Mouse (Mus musculus): ENCODE data around the gene Gm20517. TPM values are rescaled to one million over a fixed set of nuclear protein-coding genes. Genes with fewer than 3 reads are reported as not detected.

Gene Gm20517
- polyA plus RNA-seq, 1 experiment from 2014 or later = 2.5 TPM

- peaks cover 7% of the 10 kb centered on the region; the same call in 1 of the 2 replicates for H3K27me3 ChIP-seq
- WGBS = 33% methylated on average over 13 of the region's 13 CpGs
- peaks cover 19% of the 10 kb centered on the region for H3K4me1 ChIP-seq
- H3K36me3 ChIP-seq = 0 out of 2 replicates have a peak, but pooled peaks cover 5% of the 10 kb centered on the region
- H3K4me2 ChIP-seq (replicated peaks) = peak overlapping the region; percentile 70
- ATAC-seq (ENCODE audit: low FRiP score) = no peak
- peak overlapping the region; percentile 74 for H3K4me3 ChIP-seq
- H3K9me3 ChIP-seq (replicated peaks) = no peaks in the 10 kb centered on the region
- H3K27ac ChIP-seq = peak overlapping the region; percentile 74
- peak overlapping the region; percentile 84 for H3K9ac ChIP-seq
Measured at GRCm38 (mm10) chr17:47693671-47694441, 82.5 kb downstream of the Gm20517 start.

- no peak for ATAC-seq (ENCODE audit: low FRiP score)
- no peaks in the 10 kb centered on the region for H3K9me3 ChIP-seq (replicated peaks)
- H3K36me3 ChIP-seq = peaks cover 10% of the 10 kb centered on the region; the same call in 1 of the 2 replicates
- H3K4me2 ChIP-seq (replicated peaks) = peak within 1 kb of the TSS; percentile 70
- peak within 1 kb of the TSS; percentile 74 for H3K4me3 ChIP-seq
- peak within 1 kb of the TSS; percentile 74 for H3K27ac ChIP-seq
- H3K4me1 ChIP-seq = peaks cover 17% of the 10 kb centered on the region
- 2% methylated on average over 3 of the region's 3 CpGs for WGBS
- H3K27me3 ChIP-seq = peaks cover 7% of the 10 kb centered on the region; the same call in 1 of the 2 replicates
- peak within 1 kb of the TSS; percentile 84 for H3K9ac ChIP-seq
Measured at GRCm38 (mm10) chr17:47694442-47694502, 82.9 kb downstream of the Gm20517 start, which contains the start of gene Gm21981. TSS of gene Gm21981 (minus strand) at chr17:47694455.

- Histone ChIP-seq H3K9ac (peak within 1 kb of the TSS; percentile 84), H3K36me3 (peaks cover 14% of the 10 kb centered on the region; the same call in 1 of the 2 replicates), H3K4me1 (peaks cover 13% of the 10 kb centered on the region), H3K4me3 (peak within 1 kb of the TSS; percentile 74), H3K4me2 (replicated peaks) (peak within 1 kb of the TSS; percentile 70), H3K27ac (peak within 1 kb of the TSS; percentile 74), H3K9me3 (replicated peaks) (no peaks in the 10 kb centered on the region), H3K27me3 (peaks cover 7% of the 10 kb centered on the region; the same call in 1 of the 2 replicates)
- WGBS = under 1% methylated on average over 74 of the region's 82 CpGs
- ATAC-seq (ENCODE audit: low FRiP score) = peak; percentile 96
Measured at GRCm38 (mm10) chr17:47694503-47695336, 83.3 kb downstream of the Gm20517 start, which contains the start of gene Prickle4. TSS of gene Prickle4 (minus strand) at chr17:47694736.

DNA sequence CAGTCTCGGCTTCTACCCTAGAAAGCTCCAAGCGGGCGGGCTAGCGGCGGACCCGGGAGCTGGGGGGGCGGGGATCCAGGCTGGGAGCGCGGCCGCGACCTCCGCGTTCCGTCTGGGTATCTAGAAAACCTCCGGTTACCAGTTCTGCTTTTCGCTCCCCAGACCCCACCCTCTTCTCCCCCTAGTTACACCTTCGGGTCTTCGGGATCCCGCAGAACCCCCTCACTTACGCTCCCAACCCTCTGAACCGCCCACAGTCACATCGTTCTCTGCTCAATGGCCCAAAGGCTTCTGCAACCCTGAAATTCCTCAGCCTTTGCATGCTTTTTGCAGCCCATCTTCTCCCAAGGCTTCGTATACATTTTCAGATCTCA, 83.9 kb downstream of the Gm20517 start:
- peak overlapping the region; percentile 74; the same call in 1 of the 2 replicates for H3K27ac ChIP-seq
- peak overlapping the region; percentile 74 for H3K4me3 ChIP-seq
- H3K4me2 ChIP-seq (replicated peaks) = peak overlapping the region; percentile 70
- H3K36me3 ChIP-seq = peaks cover 20% of the 10 kb centered on the region
- H3K4me1 ChIP-seq = peaks cover 13% of the 10 kb centered on the region
- peaks cover 6% of the 10 kb centered on the region; the same call in 1 of the 2 replicates for H3K27me3 ChIP-seq
- H3K9ac ChIP-seq = peak overlapping the region; percentile 84
- WGBS = 3% methylated on average over 22 of the region's 23 CpGs
- peak; percentile 18 for ATAC-seq (ENCODE audit: low FRiP score)
- no peaks in the 10 kb centered on the region for H3K9me3 ChIP-seq (replicated peaks)

GRCm38 (mm10) chr17:47698156-47698555, 86.8 kb downstream of the Gm20517 start:
- no peak overlapping the region for H3K27ac ChIP-seq
- H3K4me2 ChIP-seq (replicated peaks) = no peak overlapping the region
- H3K36me3 ChIP-seq = peaks cover 38% of the 10 kb centered on the region
- ATAC-seq (ENCODE audit: low FRiP score) = no peak
- no peak overlapping the region for H3K9ac ChIP-seq
- 90% methylated on average over 10 of the region's 10 CpGs for WGBS
- H3K4me1 ChIP-seq = peaks cover 13% of the 10 kb centered on the region
- no peaks in the 10 kb centered on the region for H3K9me3 ChIP-seq (replicated peaks)
- peaks cover 18% of the 10 kb centered on the region for H3K27me3 ChIP-seq
- H3K4me3 ChIP-seq = no peak overlapping the region

DNA sequence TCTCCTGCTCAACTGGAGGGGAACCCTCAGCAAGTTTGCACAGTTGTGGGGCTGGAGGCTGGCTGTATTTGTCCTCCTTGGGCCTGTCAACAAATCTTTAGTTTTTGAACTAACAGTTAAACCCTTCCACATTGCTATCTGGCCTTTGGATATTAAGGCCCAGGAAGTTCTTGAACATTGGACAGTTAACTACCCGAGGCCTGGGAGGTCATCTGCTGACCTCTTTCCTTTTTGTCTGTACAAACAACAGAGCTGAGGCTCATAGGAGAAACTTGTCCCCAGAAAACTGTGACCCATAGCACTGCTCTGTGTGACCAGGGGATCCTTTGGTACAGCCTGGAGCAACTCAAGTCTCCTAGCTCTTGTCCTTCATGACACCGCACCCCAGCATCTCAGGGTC, 87.7 kb downstream of the Gm20517 start:
- no peak overlapping the region for H3K4me3 ChIP-seq
- no peak overlapping the region for H3K9ac ChIP-seq
- peaks cover 22% of the 10 kb centered on the region for H3K27me3 ChIP-seq
- H3K9me3 ChIP-seq (replicated peaks) = no peaks in the 10 kb centered on the region
- H3K4me2 ChIP-seq (replicated peaks) = no peak overlapping the region
- peaks cover 9% of the 10 kb centered on the region for H3K4me1 ChIP-seq
- H3K36me3 ChIP-seq = peaks cover 46% of the 10 kb centered on the region
- H3K27ac ChIP-seq = no peak overlapping the region
- WGBS = 74% methylated on average over 2 of the region's 2 CpGs
- no peak for ATAC-seq (ENCODE audit: low FRiP score)

DNA sequence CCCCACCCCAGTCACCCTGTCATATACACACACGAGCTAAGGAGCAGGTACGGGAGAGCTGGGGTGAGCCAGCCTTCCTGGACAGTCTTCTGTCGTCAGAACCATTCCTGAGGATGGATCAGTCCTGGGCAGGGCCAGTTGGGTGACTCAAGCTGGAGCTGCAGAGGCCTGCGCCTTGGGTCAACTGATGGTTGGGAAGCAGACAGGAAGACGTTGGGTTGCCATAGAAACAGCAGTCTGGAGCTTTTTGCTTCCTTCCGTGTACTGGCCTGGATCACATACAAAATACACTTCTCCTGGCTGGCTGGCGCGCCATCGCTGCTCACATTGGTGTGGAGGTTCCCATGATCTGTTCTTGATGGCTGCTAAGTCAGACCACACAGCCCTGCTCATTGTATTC, 90.4 kb downstream of the Gm20517 start:
- no peak overlapping the region for H3K27ac ChIP-seq
- no peak overlapping the region for H3K9ac ChIP-seq
- H3K36me3 ChIP-seq = peaks cover 46% of the 10 kb centered on the region
- H3K4me1 ChIP-seq = no peaks in the 10 kb centered on the region
- ATAC-seq (ENCODE audit: low FRiP score) = no peak
- H3K4me2 ChIP-seq (replicated peaks) = no peak overlapping the region
- 73% methylated on average over 9 of the region's 9 CpGs for WGBS
- no peaks in the 10 kb centered on the region for H3K9me3 ChIP-seq (replicated peaks)
- peaks cover 22% of the 10 kb centered on the region for H3K27me3 ChIP-seq
- H3K4me3 ChIP-seq = no peak overlapping the region

- Histone ChIP-seq H3K9me3 (replicated peaks) (no peaks in the 10 kb centered on the region), H3K36me3 (peaks cover 46% of the 10 kb centered on the region), H3K4me2 (replicated peaks) (no peak overlapping the region), H3K27me3 (peaks cover 22% of the 10 kb centered on the region), H3K27ac (no peak overlapping the region), H3K4me3 (no peak overlapping the region), H3K9ac (no peak overlapping the region), H3K4me1 (no peaks in the 10 kb centered on the region)
- WGBS = 43% methylated on average over 28 of the region's 28 CpGs
- no peak for ATAC-seq (ENCODE audit: low FRiP score)
Measured at GRCm38 (mm10) chr17:47702548-47703345, 91.4 kb downstream of the Gm20517 start.

- peaks cover 41% of the 10 kb centered on the region for H3K36me3 ChIP-seq
- no peak overlapping the region for H3K9ac ChIP-seq
- no peak for ATAC-seq (ENCODE audit: low FRiP score)
- no peak overlapping the region for H3K27ac ChIP-seq
- no peak overlapping the region for H3K4me2 ChIP-seq (replicated peaks)
- no peak overlapping the region for H3K4me3 ChIP-seq
- H3K27me3 ChIP-seq = peaks cover 22% of the 10 kb centered on the region
- WGBS = 29% methylated on average over 20 of the region's 20 CpGs
- H3K9me3 ChIP-seq (replicated peaks) = no peaks in the 10 kb centered on the region
- no peaks in the 10 kb centered on the region for H3K4me1 ChIP-seq
Measured at GRCm38 (mm10) chr17:47703556-47703955, 92.2 kb downstream of the Gm20517 start.

DNA sequence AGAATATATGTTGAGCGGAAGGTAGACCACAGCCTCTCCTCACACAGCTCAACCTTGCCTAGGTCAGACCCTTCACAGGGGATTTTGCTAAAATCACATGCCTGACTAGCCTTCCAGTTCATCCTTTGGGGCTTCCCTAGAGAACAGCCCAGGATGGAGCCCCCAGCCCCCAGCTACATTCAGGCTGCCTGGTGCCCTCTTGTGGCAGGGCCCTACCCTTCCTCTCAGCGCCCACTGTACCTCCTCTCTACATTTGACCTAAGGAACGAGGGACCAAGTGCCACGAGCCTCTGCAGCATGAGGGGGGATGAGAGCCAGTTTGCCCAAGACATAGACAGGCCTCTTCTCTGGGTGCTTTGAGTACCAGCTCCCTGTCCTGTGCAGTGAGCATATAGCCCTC, 93.3 kb downstream of the Gm20517 start:
- ATAC-seq (ENCODE audit: low FRiP score) = no peak
- Histone ChIP-seq H3K4me3 (no peak overlapping the region), H3K9ac (no peak overlapping the region), H3K9me3 (replicated peaks) (no peaks in the 10 kb centered on the region), H3K27me3 (peaks cover 22% of the 10 kb centered on the region), H3K27ac (no peak overlapping the region), H3K4me1 (no peaks in the 10 kb centered on the region), H3K4me2 (replicated peaks) (no peak overlapping the region), H3K36me3 (peaks cover 32% of the 10 kb centered on the region)
- 79% methylated on average over 4 of the region's 4 CpGs for WGBS

- 65% methylated on average over 1 of the region's 1 CpGs for WGBS
- Histone ChIP-seq H3K36me3 (peaks cover 20% of the 10 kb centered on the region; the same call in 1 of the 2 replicates), H3K4me3 (no peak overlapping the region), H3K9ac (no peak overlapping the region), H3K9me3 (replicated peaks) (no peaks in the 10 kb centered on the region), H3K4me2 (replicated peaks) (no peak overlapping the region), H3K4me1 (no peaks in the 10 kb centered on the region), H3K27me3 (peaks cover 22% of the 10 kb centered on the region), H3K27ac (no peak overlapping the region)
- ATAC-seq (ENCODE audit: low FRiP score) = no peak
Measured at GRCm38 (mm10) chr17:47706196-47706595, 94.8 kb downstream of the Gm20517 start.

- H3K36me3 ChIP-seq = 0 out of 2 replicates have a peak, but pooled peaks cover 9% of the 10 kb centered on the region
- no peaks in the 10 kb centered on the region for H3K9me3 ChIP-seq (replicated peaks)
- ATAC-seq (ENCODE audit: low FRiP score) = no peak
- no peak overlapping the region for H3K27ac ChIP-seq
- peaks cover 9% of the 10 kb centered on the region for H3K27me3 ChIP-seq
- no peak overlapping the region for H3K4me2 ChIP-seq (replicated peaks)
- H3K9ac ChIP-seq = no peak overlapping the region
- 83% methylated on average over 3 of the region's 3 CpGs for WGBS
- 0 out of 2 replicates have a peak, but pooled peaks cover 2% of the 10 kb centered on the region for H3K4me1 ChIP-seq
- H3K4me3 ChIP-seq = no peak overlapping the region
Measured at GRCm38 (mm10) chr17:47707961-47708360, 96.6 kb downstream of the Gm20517 start.
